Mouse (Mus musculus): ENCODE measurements at regions not wholly inside any gene's neighbourhood (a gene's known extent, or its start where the extent isn't known, plus 50 kb on each side); places are given as distances from the start of the nearest gene placed in this dataset.
"Not testable (repeated sequence)": the region's sequence is repeated elsewhere in the genome, so short reads cannot be mapped to it uniquely, and the experiment has no call there.

GRCm38 (mm10) chr3:40355103-40355502, 176.0 kb upstream of the Intu start:
- intact Hi-C loops (cut with DNase I) = no loop called here

- intact Hi-C loops (cut with DNase I) = no loop called here
These were observed 162.7 kb upstream of the Intu start for GRCm38 (mm10) chr3:40368421-40368820.

DNA sequence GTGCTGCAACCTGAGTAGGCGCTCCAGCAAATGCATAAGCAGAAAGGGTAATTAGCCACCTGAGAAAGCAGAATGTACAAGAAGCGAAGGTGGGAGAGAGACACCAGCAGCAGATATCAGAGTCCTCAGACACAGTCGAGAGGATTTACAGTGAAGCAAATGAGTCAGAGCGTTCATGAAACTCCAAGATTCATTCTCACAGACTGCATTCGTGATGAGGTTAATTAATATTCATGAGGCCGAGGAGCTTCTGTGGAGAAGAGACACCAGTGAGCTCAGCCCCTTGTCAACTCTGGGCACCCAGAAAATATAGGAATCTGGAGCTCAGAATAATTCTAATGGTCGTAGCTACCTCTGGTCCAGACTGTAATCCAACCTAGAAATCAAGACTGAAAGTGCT, 159.7 kb upstream of the Intu start:
- intact Hi-C loops (cut with DNase I) = no loop called here

- intact Hi-C loops (cut with DNase I) = not testable (repeated sequence)
These were observed 154.9 kb upstream of the Intu start for GRCm38 (mm10) chr3:40376220-40376619.

DNA sequence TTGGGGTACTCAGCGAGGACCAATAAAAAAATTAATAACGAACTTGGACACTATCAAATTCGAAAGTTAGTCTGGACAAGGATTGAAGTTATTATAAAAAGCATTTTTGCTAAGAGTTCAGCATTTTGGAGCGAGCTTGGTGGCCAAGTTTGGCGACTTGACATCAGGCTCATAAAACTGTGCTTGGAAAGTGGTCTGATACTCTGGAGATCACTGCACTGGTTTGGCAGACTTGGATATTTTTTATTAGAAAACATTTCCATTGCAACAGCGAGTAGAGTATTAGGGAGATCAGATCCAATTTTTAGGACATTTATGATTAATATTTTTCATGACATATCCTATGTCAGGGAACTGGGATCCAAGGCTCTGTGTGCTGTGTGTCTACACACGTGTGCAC, 153.7 kb upstream of the Intu start:
- intact Hi-C loops (cut with DNase I) = no loop called here

DNA sequence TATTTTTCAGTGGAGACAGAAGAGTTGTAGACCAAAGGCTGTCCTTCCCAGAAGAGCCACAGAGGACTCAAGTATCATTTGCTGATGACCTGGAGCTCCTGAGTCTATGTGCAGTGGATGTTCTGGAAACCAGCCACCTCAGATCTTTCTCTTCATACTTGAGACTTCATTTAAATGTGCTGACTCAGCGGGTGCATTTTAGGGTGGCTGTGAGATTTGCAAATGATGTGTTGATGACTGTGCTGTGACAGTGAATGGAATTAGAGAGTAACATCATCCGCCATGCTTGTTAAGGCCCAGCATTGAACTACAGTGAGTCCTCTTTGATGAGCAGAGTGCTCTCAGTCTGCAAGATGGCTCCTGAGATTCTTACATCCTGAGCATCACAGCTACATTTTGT, 152.0 kb upstream of the Intu start:
- intact Hi-C loops (cut with DNase I) = no loop called here

GRCm38 (mm10) chr3:40391631-40392030, 139.5 kb upstream of the Intu start:
- intact Hi-C loops (cut with DNase I) = loop anchor here (2.0 to 5.0 kb wide), 3 partner anchors 394 to 1507 kb away; no protein-coding TSS in a partner anchor

GRCm38 (mm10) chr3:40398184-40398583, 132.9 kb upstream of the Intu start:
- intact Hi-C loops (cut with DNase I) = no loop called here

- intact Hi-C loops (cut with DNase I) = no loop called here
These were observed 127.7 kb upstream of the Intu start for GRCm38 (mm10) chr3:40403402-40403801.

GRCm38 (mm10) chr3:40405095-40405948, 125.8 kb upstream of the Intu start:
- intact Hi-C loops (cut with DNase I) = no loop called here

DNA sequence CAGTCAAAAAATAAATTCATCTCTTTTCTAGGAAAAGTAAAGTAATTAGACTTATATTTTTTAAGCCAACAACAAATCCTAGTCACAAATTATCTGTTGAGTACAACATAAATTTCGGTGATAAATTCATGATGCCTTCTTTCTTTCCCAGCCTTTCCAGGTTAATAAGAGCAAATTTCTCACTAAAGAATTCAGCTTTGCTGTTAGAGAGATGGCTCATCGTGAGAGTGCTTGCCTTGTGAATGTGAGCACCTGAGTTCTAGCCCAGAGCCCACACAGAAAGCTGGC, 125.2 kb upstream of the Intu start:
- intact Hi-C loops (cut with DNase I) = no loop called here

GRCm38 (mm10) chr3:40408921-40409488, 122.1 kb upstream of the Intu start:
- intact Hi-C loops (cut with DNase I) = no loop called here

GRCm38 (mm10) chr3:40410749-40411310, 120.3 kb upstream of the Intu start:
- intact Hi-C loops (cut with DNase I) = no loop called here

GRCm38 (mm10) chr3:40425183-40425844, 105.8 kb upstream of the Intu start:
- intact Hi-C loops (cut with DNase I) = not testable (repeated sequence)

DNA sequence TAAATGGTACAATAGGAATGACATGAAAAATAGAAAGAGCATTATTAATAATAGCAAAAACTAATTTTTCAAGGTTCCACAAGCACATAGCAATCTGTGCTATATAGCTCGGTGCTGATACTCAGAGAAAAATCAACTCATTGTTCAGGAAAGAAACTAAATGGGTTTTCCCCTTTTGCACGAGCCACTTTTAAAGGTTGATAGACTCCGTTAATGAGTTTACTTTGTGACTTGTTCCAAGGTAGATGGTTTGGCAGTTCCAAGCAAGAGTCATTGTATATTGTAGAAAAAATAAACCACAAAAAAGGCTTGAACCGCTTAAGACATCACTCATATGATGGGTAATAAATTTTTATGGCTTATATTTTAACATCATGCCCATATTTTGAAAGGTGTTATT, 105.0 kb upstream of the Intu start:
- intact Hi-C loops (cut with DNase I) = no loop called here

- intact Hi-C loops (cut with DNase I) = no loop called here
These were observed 103.1 kb upstream of the Intu start for GRCm38 (mm10) chr3:40428021-40428420.

- intact Hi-C loops (cut with DNase I) = no loop called here
These were observed 92.8 kb upstream of the Intu start for GRCm38 (mm10) chr3:40438251-40438650.

DNA sequence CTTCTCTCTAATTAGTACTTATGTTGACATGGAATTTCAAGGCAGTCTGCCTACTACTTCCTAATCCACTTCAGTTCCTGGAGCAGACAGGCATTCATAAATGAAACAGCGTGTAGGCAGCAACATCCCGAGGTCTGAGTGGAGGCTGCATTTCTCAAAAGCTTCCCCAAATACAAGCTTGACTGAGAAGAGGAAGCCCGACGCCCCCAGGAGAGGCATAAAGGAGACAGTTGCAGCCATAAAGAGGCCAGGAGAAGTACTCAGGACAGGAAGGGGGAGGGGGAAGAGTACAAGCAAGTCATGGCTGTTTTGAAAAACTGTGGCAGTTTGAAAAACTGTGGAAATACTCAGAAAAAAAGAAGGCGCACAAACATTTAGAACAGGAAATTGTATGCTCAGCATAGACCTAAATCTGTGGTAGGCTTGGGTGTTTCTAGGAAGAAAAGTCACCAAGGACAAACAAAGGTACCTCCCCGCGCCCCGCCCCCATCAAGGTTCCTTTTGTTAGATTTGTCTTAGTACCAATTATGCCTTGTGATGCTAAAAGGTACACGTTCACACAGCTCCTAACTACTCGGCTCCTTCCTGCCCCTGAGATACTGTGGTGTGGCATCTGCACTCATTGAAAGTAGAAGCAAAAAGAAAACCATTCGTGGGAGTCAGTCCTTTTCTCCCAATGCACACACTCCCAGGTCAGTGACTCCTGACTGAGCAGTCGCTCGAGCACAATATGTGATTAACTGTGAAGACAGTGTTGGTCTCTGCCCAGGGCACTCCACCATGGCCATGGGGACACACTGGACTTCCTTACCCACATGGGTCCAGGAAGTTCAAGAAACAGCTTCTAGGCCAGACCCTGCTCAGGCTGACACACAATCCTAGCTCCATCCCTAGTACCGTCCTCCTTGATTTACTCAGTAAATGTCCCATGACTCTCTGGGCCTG, 89.7 kb upstream of the Intu start:
- intact Hi-C loops (cut with DNase I) = no loop called here

- intact Hi-C loops (cut with DNase I) = loop anchor here (2.0 kb wide), 1 partner anchor 1561 kb away; no protein-coding TSS in a partner anchor
These were observed 87.1 kb upstream of the Intu start for GRCm38 (mm10) chr3:40443788-40444595.

DNA sequence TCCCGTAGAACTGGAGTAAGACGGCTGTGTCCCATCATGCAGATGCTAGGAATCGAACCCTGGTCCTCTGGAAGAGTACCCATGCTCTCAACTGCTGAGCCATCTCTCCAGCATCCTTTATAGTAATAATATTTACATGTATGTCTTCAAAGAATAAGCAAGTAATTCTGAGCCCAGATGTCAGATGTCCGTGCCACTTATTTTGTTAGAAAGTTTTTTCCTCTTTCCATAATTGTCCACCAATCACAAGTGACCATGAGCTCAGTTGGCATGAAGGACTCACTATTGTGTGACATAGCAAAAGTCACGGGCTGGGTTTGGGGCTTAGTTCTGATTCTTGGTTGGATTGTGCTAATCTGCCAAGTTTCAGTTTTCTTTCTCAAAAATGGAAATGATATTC, 78.1 kb upstream of the Intu start:
- intact Hi-C loops (cut with DNase I) = no loop called here
